22 mouse cellular contexts compared by ENCODE assay signal in the genomic region with DNA sequence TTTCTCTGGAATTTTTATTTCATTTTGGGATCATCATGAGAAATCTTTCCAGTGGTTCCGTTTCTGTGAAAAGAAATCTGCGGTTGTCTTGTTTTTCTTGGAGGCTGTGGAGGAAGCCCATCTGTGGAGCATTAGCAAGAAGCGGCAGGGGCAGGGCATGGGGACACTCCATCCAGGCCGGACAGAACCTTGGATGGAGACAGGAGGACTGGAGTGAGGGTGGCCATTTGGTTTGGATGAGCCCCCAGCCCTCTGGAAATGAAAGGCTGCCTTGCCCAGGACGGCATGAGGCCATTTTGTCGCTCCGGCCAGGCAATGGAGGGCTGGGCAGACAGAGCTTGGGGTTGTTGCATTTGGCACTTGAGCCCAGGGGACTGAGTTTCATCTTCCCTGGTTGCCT.
DNase-seq lines count a peak whose midpoint lies in the region; ATAC-seq lines count a peak whose summit lies in the region.
"Had no signal": no experiment of that assay in that cellular context is flagged by ENCODE, and none has a peak within 500 bp of the region (broad histone marks: within the 10 kb centered on the region; RNA-seq: fewer than 3 reads in every experiment).

No protein-coding gene starts in this region.

- peak overlapping the region; percentile 28; the same call in 1 of the 2 replicates for H3K27ac ChIP-seq in embryonic facial prominence, embryonic 13.5 days
- H3K27ac ChIP-seq in embryonic facial prominence, embryonic 10.5 days (replicated peaks): no peak overlapping the region
- H3K27ac ChIP-seq in heart, embryonic 10.5 days: no peak overlapping the region
- no peak overlapping the region; the same call in 1 of the 2 replicates for H3K27ac ChIP-seq in kidney, embryonic 15.5 days
- H3K27ac ChIP-seq in hindbrain, embryonic 14.5 days: no peak overlapping the region
- H3K27ac ChIP-seq: forebrain, embryonic 15.5 days; hindbrain, embryonic 13.5 days; left cerebral cortex, adult 2 months; liver, embryonic 13.5 days; midbrain, embryonic 12.5 days; neural tube, embryonic 15.5 days had no signal

- no peak for DNase-seq in embryonic facial prominence, embryonic 10.5 days (ENCODE audit: low spot score)
- DNase-seq in heart, adult 18-20 months: peak; percentile 35 to 61
- no peak for DNase-seq in heart, embryonic 10.5 days (ENCODE audit: low spot score)
- peak; percentile 45 for DNase-seq in kidney, postnatal 14 days
- DNase-seq in kidney, postnatal 4 days: peak; percentile 45 to 54
- no peak for DNase-seq in hindbrain, embryonic 14.5 days (ENCODE audit: low spot score)
- DNase-seq: adrenal gland, postnatal 10 days; cerebellum, adult 2 months; cerebellum, postnatal 36 days; liver, embryonic 13.5 days; lung, adult 2 months; right cerebral cortex, adult 18-20 months; right cerebral cortex, postnatal 4 days; thymus, postnatal 14 days had no signal

- H3K9ac ChIP-seq in embryonic facial prominence, embryonic 13.5 days: no peak overlapping the region
- H3K9ac ChIP-seq in kidney, embryonic 15.5 days: no peak overlapping the region
- no peak overlapping the region for H3K9ac ChIP-seq in hindbrain, embryonic 14.5 days
- H3K9ac ChIP-seq: forebrain, embryonic 15.5 days; hindbrain, embryonic 13.5 days; liver, embryonic 13.5 days; midbrain, embryonic 12.5 days; neural tube, embryonic 15.5 days had no signal

- no peaks in the 10 kb centered on the region for H3K27me3 ChIP-seq in embryonic facial prominence, embryonic 13.5 days
- H3K27me3 ChIP-seq in embryonic facial prominence, embryonic 10.5 days (replicated peaks; ENCODE audit: low read depth, poor library complexity, severe bottlenecking): no peaks in the 10 kb centered on the region
- 0 out of 2 replicates have a peak, but pooled peaks cover 6% of the 10 kb centered on the region for H3K27me3 ChIP-seq in heart, embryonic 10.5 days (ENCODE audit: insufficient read depth, poor library complexity, severe bottlenecking)
- no peaks in the 10 kb centered on the region for H3K27me3 ChIP-seq in kidney, embryonic 15.5 days
- no peaks in the 10 kb centered on the region for H3K27me3 ChIP-seq in hindbrain, embryonic 14.5 days (ENCODE audit: control insufficient read depth, insufficient read depth, low read length)
- H3K27me3 ChIP-seq: forebrain, embryonic 15.5 days; hindbrain, embryonic 13.5 days; liver, embryonic 13.5 days; midbrain, embryonic 12.5 days; neural tube, embryonic 15.5 days had no signal

- no peak overlapping the region for H3K4me2 ChIP-seq in embryonic facial prominence, embryonic 13.5 days
- H3K4me2 ChIP-seq in kidney, embryonic 15.5 days: no peak overlapping the region
- H3K4me2 ChIP-seq in hindbrain, embryonic 14.5 days (replicated peaks): no peak overlapping the region
- H3K4me2 ChIP-seq: forebrain, embryonic 15.5 days; hindbrain, embryonic 13.5 days; liver, embryonic 13.5 days; midbrain, embryonic 12.5 days; neural tube, embryonic 15.5 days had no signal

- ATAC-seq in embryonic facial prominence, embryonic 13.5 days (ENCODE audit: insufficient number of reproducible peaks, insufficient read depth, low FRiP score, low TSS enrichment, low read depth): no peak
- no peak for ATAC-seq in kidney, embryonic 15.5 days (replicated peaks; ENCODE audit: low FRiP score)
- ATAC-seq in hindbrain, embryonic 14.5 days (ENCODE audit: low FRiP score): no peak
- ATAC-seq: forebrain, embryonic 15.5 days; inflammation-experienced regulatory T-cells, adult 6 months had no signal

- no peak overlapping the region for H3K4me3 ChIP-seq in embryonic facial prominence, embryonic 13.5 days
- H3K4me3 ChIP-seq in embryonic facial prominence, embryonic 10.5 days: no peak overlapping the region
- no peak overlapping the region for H3K4me3 ChIP-seq in heart, embryonic 10.5 days
- no peak overlapping the region for H3K4me3 ChIP-seq in kidney, embryonic 15.5 days (replicated peaks)
- H3K4me3 ChIP-seq in hindbrain, embryonic 14.5 days (replicated peaks; ENCODE audit: low read length): no peak overlapping the region
- H3K4me3 ChIP-seq: forebrain, embryonic 15.5 days; hindbrain, embryonic 13.5 days; left cerebral cortex, adult 2 months; liver, embryonic 13.5 days; midbrain, embryonic 12.5 days; neural tube, embryonic 15.5 days had no signal

- 84% methylated on average over 7 of the region's 7 CpGs for WGBS in embryonic facial prominence, embryonic 13.5 days
- WGBS in embryonic facial prominence, embryonic 10.5 days: 82% methylated on average over 7 of the region's 7 CpGs
- 87% methylated on average over 7 of the region's 7 CpGs for WGBS in heart, embryonic 10.5 days
- WGBS in kidney, embryonic 15.5 days: 69% methylated on average over 7 of the region's 7 CpGs
- WGBS in hindbrain, embryonic 14.5 days: 90% methylated on average over 7 of the region's 7 CpGs

- 0 out of 2 replicates have a peak, but pooled peaks cover 2% of the 10 kb centered on the region for H3K4me1 ChIP-seq in embryonic facial prominence, embryonic 13.5 days
- no peaks in the 10 kb centered on the region for H3K4me1 ChIP-seq in embryonic facial prominence, embryonic 10.5 days
- H3K4me1 ChIP-seq in heart, embryonic 10.5 days: no peaks in the 10 kb centered on the region
- H3K4me1 ChIP-seq in kidney, embryonic 15.5 days: 0 out of 2 replicates have a peak, but pooled peaks cover 3% of the 10 kb centered on the region
- no peaks in the 10 kb centered on the region for H3K4me1 ChIP-seq in hindbrain, embryonic 14.5 days (replicated peaks; ENCODE audit: control insufficient read depth, insufficient read depth, low read length)
- H3K4me1 ChIP-seq: forebrain, embryonic 15.5 days; hindbrain, embryonic 13.5 days; liver, embryonic 13.5 days; midbrain, embryonic 12.5 days; neural tube, embryonic 15.5 days had no signal

- no peaks in the 10 kb centered on the region for H3K36me3 ChIP-seq in embryonic facial prominence, embryonic 13.5 days
- H3K36me3 ChIP-seq in embryonic facial prominence, embryonic 10.5 days (replicated peaks): no peaks in the 10 kb centered on the region
- H3K36me3 ChIP-seq in heart, embryonic 10.5 days: no peaks in the 10 kb centered on the region
- no peaks in the 10 kb centered on the region for H3K36me3 ChIP-seq in kidney, embryonic 15.5 days
- H3K36me3 ChIP-seq in hindbrain, embryonic 14.5 days (replicated peaks; ENCODE audit: control insufficient read depth, insufficient read depth): no peaks in the 10 kb centered on the region
- H3K36me3 ChIP-seq: forebrain, embryonic 15.5 days; hindbrain, embryonic 13.5 days; liver, embryonic 13.5 days; midbrain, embryonic 12.5 days; neural tube, embryonic 15.5 days had no signal

- no peaks in the 10 kb centered on the region for H3K9me3 ChIP-seq in embryonic facial prominence, embryonic 13.5 days
- no peaks in the 10 kb centered on the region for H3K9me3 ChIP-seq in embryonic facial prominence, embryonic 10.5 days
- H3K9me3 ChIP-seq in heart, embryonic 10.5 days: no peaks in the 10 kb centered on the region
- no peaks in the 10 kb centered on the region for H3K9me3 ChIP-seq in kidney, embryonic 15.5 days (replicated peaks)
- no peaks in the 10 kb centered on the region for H3K9me3 ChIP-seq in hindbrain, embryonic 14.5 days (ENCODE audit: control insufficient read depth, low read length)
- H3K9me3 ChIP-seq: forebrain, embryonic 15.5 days; hindbrain, embryonic 13.5 days; liver, embryonic 13.5 days; midbrain, embryonic 12.5 days; neural tube, embryonic 15.5 days had no signal

Comparison
In these comparisons a context has a peak if more than half of its experiments do, and no peak if none do; other contexts are left out.
1. DNase-seq: peak in heart, adult 18-20 months (2 of 2), kidney, postnatal 14 days (single experiment) and kidney, postnatal 4 days (2 of 2); none in embryonic facial prominence, embryonic 10.5 days (single experiment), heart, embryonic 10.5 days (single experiment) and hindbrain, embryonic 14.5 days (single experiment).